Mouse (Mus musculus) cerebellum, adult 2 months (tissue): ENCODE results near the gene Timm22. TPM values are rescaled to one million over a fixed set of nuclear protein-coding genes. Genes with fewer than 3 reads are reported as not detected.
A peak's percentile ranks its signal among the peaks of the same experiment; 100 is the strongest.

Source experiments
- DNase-seq, 2 experiments: peaks; one replicate each; pipeline ENCODE4 v3.0.0; 2021
- H3K27ac ChIP-seq: fragments of 200-500 bp; 2 replicates; pipeline ENCODE4 v1.5.1; 2012; ENCODE audit warnings: low read length, control low read depth, inconsistent platforms; ENCODE audit not compliant: insufficient read depth
- H3K27me3 ChIP-seq: fragments of 200-500 bp; 2 replicates; pipeline ENCODE4 v1.6.1; 2012; ENCODE audit warnings: inconsistent platforms, mild to moderate bottlenecking, low read length, moderate library complexity; ENCODE audit not compliant: control insufficient read depth, insufficient read depth
- H3K4me1 ChIP-seq: fragments of 200-500 bp; 2 replicates; pipeline ENCODE4 v1.6.1; 2011; ENCODE audit warnings: low read length; ENCODE audit not compliant: control insufficient read depth, insufficient read depth
- H3K4me3 ChIP-seq: fragments of 200-500 bp; replicated peaks from 2 replicates; pipeline ENCODE3; 2011; ENCODE audit warnings: mild to moderate bottlenecking, low read depth, low read length, control low read depth; ENCODE audit not compliant: insufficient read depth
- CTCF ChIP-seq: fragments of 200-500 bp; IDR thresholded peaks from 2 replicates; pipeline ENCODE4 v1.5.1; 2011; ENCODE audit warnings: low read depth, mild to moderate bottlenecking, control low read depth, low read length, moderate library complexity, borderline replicate concordance; ENCODE audit not compliant: insufficient read depth
- POLR2A ChIP-seq: fragments of 200-500 bp; IDR thresholded peaks from 2 replicates; pipeline ENCODE4 v1.6.1; 2011; ENCODE audit warnings: low read length, control low read depth, borderline replicate concordance; ENCODE audit not compliant: insufficient read depth
- WGBS: fragments of 180-500 bp; shearing (Covaris S2); methylation state at CpG from one replicate; pipeline ENCODE4 v1.1.7; 2018; 5-methylcytosine and 5-hydroxymethylcytosine counted together
- polyA plus RNA-seq: library from polyadenylated mRNA; depleted of rRNA; stranded (reverse); fragments of >200 nt; gene quantifications from 2 replicates; pipeline ENCODE4 v1.2.3, GENCODE M21; 2012

The Timm22 gene
- polyA plus RNA-seq, 1 experiment = 33.7 TPM

GRCm38 (mm10) chr11:76445459-76445858 lies 38.7 kb downstream of the Timm22 start:
- TF ChIP-seq CTCF (no peak), POLR2A (no peak)
- no peak for DNase-seq
- Histone ChIP-seq H3K27ac (no peak overlapping the region), H3K27me3 (no peaks in the 10 kb centered on the region), H3K4me3 (no peak overlapping the region), H3K4me1 (peaks cover 16% of the 10 kb centered on the region)
- 63% methylated on average over 8 of the region's 8 CpGs for WGBS

GRCm38 (mm10) chr11:76446251-76446650 lies 39.5 kb downstream of the Timm22 start:
- TF ChIP-seq CTCF (no peak), POLR2A (no peak)

GRCm38 (mm10) chr11:76449520-76450201 lies 42.9 kb downstream of the Timm22 start:
- Histone ChIP-seq H3K4me1 (peaks cover 18% of the 10 kb centered on the region), H3K27me3 (no peaks in the 10 kb centered on the region), H3K27ac (no peak overlapping the region; the same call in 1 of the 2 replicates), H3K4me3 (no peak overlapping the region)
- WGBS = 14% methylated on average over 15 of the region's 15 CpGs
- no peak for TF ChIP-seq CTCF
- TF ChIP-seq POLR2A = no peak
- DNase-seq = peak; percentile 68 to 75

More at GRCm38 (mm10) chr11:76446251-76446650, 39.5 kb downstream of the Timm22 start:
- H3K4me1 ChIP-seq = peaks cover 16% of the 10 kb centered on the region
- no peak for DNase-seq
- no peak overlapping the region for H3K27ac ChIP-seq
- WGBS = 28% methylated on average over 10 of the region's 10 CpGs
- H3K4me3 ChIP-seq = no peak overlapping the region
- H3K27me3 ChIP-seq = no peaks in the 10 kb centered on the region

- Histone ChIP-seq H3K4me3 (no peak overlapping the region), H3K4me1 (peaks cover 18% of the 10 kb centered on the region), H3K27ac (no peak overlapping the region), H3K27me3 (no peaks in the 10 kb centered on the region)
- no peak for TF ChIP-seq CTCF
- TF ChIP-seq POLR2A = no peak
- DNase-seq = no peak
- WGBS = 39% methylated on average over 3 of the region's 3 CpGs
These were observed 43.4 kb downstream of the Timm22 start for GRCm38 (mm10) chr11:76450202-76450561.

GRCm38 (mm10) chr11:76454492-76454891 lies 47.7 kb downstream of the Timm22 start:
- H3K27ac ChIP-seq = no peak overlapping the region
- peak; percentile 60 to 62 for DNase-seq
- no peak overlapping the region for H3K4me3 ChIP-seq
- no peaks in the 10 kb centered on the region for H3K27me3 ChIP-seq
- peaks cover 12% of the 10 kb centered on the region for H3K4me1 ChIP-seq
- WGBS = 47% methylated on average over 5 of the region's 5 CpGs
- TF ChIP-seq POLR2A (no peak), CTCF (peak; percentile 95)

GRCm38 (mm10) chr11:76456233-76456632 lies 49.5 kb downstream of the Timm22 start:
- Histone ChIP-seq H3K27ac (no peak overlapping the region), H3K4me1 (0 out of 2 replicates have a peak, but pooled peaks cover 3% of the 10 kb centered on the region), H3K4me3 (no peak overlapping the region), H3K27me3 (no peaks in the 10 kb centered on the region)
- DNase-seq = peak; percentile 73 to 86
- 2% methylated on average over 6 of the region's 6 CpGs for WGBS
- TF ChIP-seq POLR2A = no peak
- peak; percentile 80 for TF ChIP-seq CTCF

- TF ChIP-seq POLR2A = no peak
- no peak for TF ChIP-seq CTCF
- DNase-seq = no peak
- 81% methylated on average over 10 of the region's 10 CpGs for WGBS
- 0 out of 2 replicates have a peak, but pooled peaks cover 3% of the 10 kb centered on the region for H3K4me1 ChIP-seq
- no peak overlapping the region for H3K27ac ChIP-seq
- H3K27me3 ChIP-seq = no peaks in the 10 kb centered on the region
- no peak overlapping the region for H3K4me3 ChIP-seq
These were observed 50.1 kb downstream of the Timm22 start for GRCm38 (mm10) chr11:76456897-76457296.

GRCm38 (mm10) chr11:76458730-76459129 lies 52.0 kb downstream of the Timm22 start:
- no peak overlapping the region for H3K4me3 ChIP-seq
- no peaks in the 10 kb centered on the region for H3K27me3 ChIP-seq
- H3K27ac ChIP-seq = no peak overlapping the region
- no peak for DNase-seq
- WGBS = 85% methylated on average over 9 of the region's 9 CpGs
- TF ChIP-seq CTCF (no peak), POLR2A (no peak)
- 0 out of 2 replicates have a peak, but pooled peaks cover 3% of the 10 kb centered on the region for H3K4me1 ChIP-seq
